27 mouse cellular contexts compared by ENCODE assay signal in genomic region chr17:66601171-66601570, GRCm38 (mm10). TPM values are rescaled to one million over a fixed set of nuclear protein-coding genes. Genes with fewer than 3 reads are reported as not detected.
A peak's percentile ranks its signal among the peaks of the same experiment; 100 is the strongest.
DNase-seq lines count a peak whose midpoint lies in the region; ATAC-seq and TF ChIP-seq lines count a peak whose summit lies in the region.
"Had no signal": no experiment of that assay in that cellular context is flagged by ENCODE, and none has a peak within 500 bp of the region (broad histone marks: within the 10 kb centered on the region; RNA-seq: fewer than 3 reads in every experiment).

No protein-coding gene starts in this region.

- H3K4me3 ChIP-seq in intestine, postnatal 0 days (ENCODE audit: low read depth, low read length), result no peak overlapping the region
- H3K4me3 ChIP-seq: embryonic facial prominence, embryonic 10.5 days; embryonic facial prominence, embryonic 12.5 days; forebrain, embryonic 13.5 days; forebrain, embryonic 15.5 days had no signal

- WGBS in intestine, postnatal 0 days, result 41% methylated on average over 2 of the region's 2 CpGs

- no peak overlapping the region for H3K9ac ChIP-seq in intestine, postnatal 0 days (ENCODE audit: low read depth, low read length)
- H3K9ac ChIP-seq: embryonic facial prominence, embryonic 12.5 days; forebrain, embryonic 13.5 days; forebrain, embryonic 15.5 days had no signal

- H3K27me3 ChIP-seq in intestine, postnatal 0 days (replicated peaks; ENCODE audit: control insufficient read depth, insufficient read depth, low read length), result no peaks in the 10 kb centered on the region
- H3K27me3 ChIP-seq: CH12.LX; embryonic facial prominence, embryonic 12.5 days; forebrain, embryonic 13.5 days; forebrain, embryonic 15.5 days; Patski had no signal

- H3K36me3 ChIP-seq in intestine, postnatal 0 days (ENCODE audit: control insufficient read depth, insufficient read depth), result no peaks in the 10 kb centered on the region
- H3K36me3 ChIP-seq: embryonic facial prominence, embryonic 10.5 days; embryonic facial prominence, embryonic 12.5 days; forebrain, embryonic 15.5 days; G1E had no signal

- H3K27ac ChIP-seq in intestine, postnatal 0 days (ENCODE audit: low read depth, low read length), result peak overlapping the region; percentile 35; the same call in 1 of the 2 replicates
- H3K27ac ChIP-seq: embryonic facial prominence, embryonic 10.5 days; embryonic facial prominence, embryonic 12.5 days; forebrain, embryonic 13.5 days; forebrain, embryonic 15.5 days had no signal

- TF ChIP-seq CTCF in intestine, postnatal 0 days (IDR thresholded peaks at IDR 0.05; ENCODE audit: low read depth), result no peak

- DNase-seq in heart, adult 11 months, result peak; percentile 12
- DNase-seq in heart, postnatal 4 days, result no peak
- no peak for DNase-seq in neural tube, embryonic 10.5 days (ENCODE audit: extremely low spot score, low spot score)
- DNase-seq in frontal cortex, adult 2 months (ENCODE audit: extremely low spot score in 1 of 2, low spot score in 1 of 2), result no peak
- DNase-seq: adrenal gland, adult 8-10 months; adrenal gland, postnatal 14 days; adrenal gland, postnatal 36 days; B cell, adult 2 months; cerebellum, adult 11-12 months; cerebellum, adult 2 months; cerebellum, adult 9-10 months; cerebellum, postnatal 10 days; cerebellum, postnatal 25 days had no signal

- ATAC-seq in intestine, postnatal 0 days, result peak; percentile 93
- ATAC-seq: activated CD4-positive, CD25-positive, alpha-beta regulatory T cell, adult 4 months; CD4-positive, CD25-positive, alpha-beta regulatory T cell, adult 4 months; forebrain, embryonic 13.5 days; forebrain, embryonic 15.5 days; Patski had no signal

- peaks cover 5% of the 10 kb centered on the region; the same call in 1 of the 2 replicates for H3K4me1 ChIP-seq in intestine, postnatal 0 days (replicated peaks; ENCODE audit: control insufficient read depth, insufficient read depth, low read length)
- H3K4me1 ChIP-seq: embryonic facial prominence, embryonic 10.5 days; embryonic facial prominence, embryonic 12.5 days; forebrain, embryonic 15.5 days had no signal

- H3K9me3 ChIP-seq in intestine, postnatal 0 days (ENCODE audit: control insufficient read depth), result no peaks in the 10 kb centered on the region
- H3K9me3 ChIP-seq: embryonic facial prominence, embryonic 10.5 days; embryonic facial prominence, embryonic 12.5 days; forebrain, embryonic 13.5 days; forebrain, embryonic 15.5 days had no signal

- H3K4me2 ChIP-seq in intestine, postnatal 0 days (replicated peaks; ENCODE audit: low read depth), result no peak overlapping the region
- H3K4me2 ChIP-seq: embryonic facial prominence, embryonic 12.5 days; forebrain, embryonic 13.5 days; forebrain, embryonic 15.5 days had no signal

RNA-seq across cellular contexts. Expression of gene Themis3, which starts 6.8 kb away (rescaled TPM):
- under 1 TPM; 0.16 to 0.24 TPM for total RNA-seq in heart, postnatal 4 days (2021)
- 25.7 and 30.6 TPM in 2 replicates for polyA plus RNA-seq in intestine, postnatal 0 days (2015; fragmentation: Nextera tagmentation; extraction: Ambion mirVana)
- not detected in 2 replicates for polyA plus RNA-seq in frontal cortex, adult 2 months (2012; rRNA removed)
- total RNA-seq: adrenal gland, adult 18-20 months; adrenal gland, adult 8-10 months; adrenal gland, postnatal 14 days; adrenal gland, postnatal 36 days; CH12.LX; G1E had no signal
- polyA plus RNA-seq: activated CD4-positive, CD25-positive, alpha-beta regulatory T cell, adult 4 months; CD4-positive, CD25-positive, alpha-beta regulatory T cell, adult 4 months; cerebellum, adult 2 months; cortical plate, adult 2 months; embryonic facial prominence, embryonic 10.5 days; embryonic facial prominence, embryonic 12.5 days; embryonic facial prominence, embryonic 14.5 days; forebrain, embryonic 11.5 days; forebrain, embryonic 13.5 days; forebrain, embryonic 15.5 days; G1E; Patski had no signal

Comparison
In these comparisons a context has a peak if more than half of its experiments do, and no peak if none do; other contexts are left out.
1. RNA of gene Themis3, which starts 6.8 kb away (polyA plus RNA-seq): 25.7 to 30.6 TPM in intestine, postnatal 0 days; not detected in frontal cortex, adult 2 months; every median in the first group is over 10 times any median in the second.